Mouse (Mus musculus): ENCODE measurements around the gene Rap1a.

The Rap1a gene

GRCm38 (mm10) chr3:105695476-105696386 is 105.4 kb downstream of the Rap1a start:
- DNase-seq (ENCODE audit: low read depth, low spot score), result no peak

- no peak for DNase-seq (ENCODE audit: low read depth, low spot score)
Measured at GRCm38 (mm10) chr3:105693327-105694080, 107.6 kb downstream of the Rap1a start.

DNA sequence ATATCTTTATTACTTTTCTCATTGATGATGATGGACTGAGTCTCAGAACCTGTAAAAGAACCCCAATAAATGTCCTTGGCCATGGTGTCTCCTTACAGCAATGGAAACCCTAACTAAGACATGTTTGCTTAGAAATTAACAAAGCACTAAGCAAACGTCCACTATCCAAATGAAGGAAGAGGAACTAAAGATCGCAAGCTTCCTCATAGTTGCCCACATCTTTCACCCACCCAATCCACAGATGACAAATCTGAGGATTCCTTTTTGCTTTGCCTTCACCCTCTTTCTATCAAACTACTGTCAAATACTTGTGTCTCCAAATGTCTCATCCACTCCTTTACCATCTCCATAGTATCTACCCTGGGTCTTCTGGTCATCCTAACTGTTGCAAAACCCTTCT is 112.6 kb downstream of the Rap1a start:
- DNase-seq (ENCODE audit: low read depth, low spot score), result no peak

GRCm38 (mm10) chr3:105687324-105688060 is 113.6 kb downstream of the Rap1a start, which contains the start of gene Ddx20:
Gene Ddx20 (minus strand): TSS chr3:105687574.
- peak; percentile 98 for DNase-seq (ENCODE audit: low read depth, low spot score)

GRCm38 (mm10) chr3:105686394-105687323 is 114.5 kb downstream of the Rap1a start:
- no peak for DNase-seq (ENCODE audit: low read depth, low spot score)

GRCm38 (mm10) chr3:105680346-105680745 is 120.8 kb downstream of the Rap1a start:
- DNase-seq (ENCODE audit: low read depth, low spot score), result no peak
